Mouse (Mus musculus) liver, adult 2 months (tissue): ENCODE data around the gene Ciz1. TPM values are rescaled to one million over a fixed set of nuclear protein-coding genes. Genes with fewer than 3 reads are reported as not detected.
A peak's percentile ranks its signal among the peaks of the same experiment; 100 is the strongest.

Experiments
- DNase-seq: peaks from one replicate; pipeline ENCODE4 v3.0.0-alpha.2; 2011; ENCODE audit warnings: low read depth, low spot score; ENCODE audit errors: extremely low read depth
- H3K27ac ChIP-seq: fragments of 200-500 bp; replicated peaks from 2 replicates; pipeline ENCODE4 v1.5.1; 2012; ENCODE audit warnings: low read depth, mild to moderate bottlenecking, control low read depth, inconsistent platforms, low read length; ENCODE audit not compliant: insufficient read depth
- H3K27me3 ChIP-seq: fragments of 200-500 bp; 2 replicates; pipeline ENCODE4 v1.6.1; 2012; ENCODE audit warnings: mild to moderate bottlenecking, moderate library complexity, low read length, inconsistent platforms; ENCODE audit not compliant: control insufficient read depth, insufficient read depth
- H3K36me3 ChIP-seq: fragments of 200-500 bp; 2 replicates; pipeline ENCODE4 v1.6.1; 2012; ENCODE audit warnings: low read length, inconsistent platforms; ENCODE audit not compliant: control insufficient read depth, insufficient read depth
- H3K4me1 ChIP-seq: fragments of 200-500 bp; 2 replicates; pipeline ENCODE4 v1.6.1; 2011; ENCODE audit warnings: low read length; ENCODE audit not compliant: control insufficient read depth, insufficient read depth
- H3K4me3 ChIP-seq: fragments of 200-500 bp; 2 replicates; pipeline ENCODE4 v1.5.1; 2011; ENCODE audit warnings: low read depth, mild to moderate bottlenecking, control low read depth, low read length, moderate library complexity; ENCODE audit not compliant: insufficient read depth
- H3K79me2 ChIP-seq: fragments of 200-500 bp; 2 replicates; pipeline ENCODE4 v1.6.1; 2012; ENCODE audit warnings: inconsistent platforms, mild to moderate bottlenecking, low read length, moderate library complexity; ENCODE audit not compliant: control insufficient read depth, insufficient read depth
- H3K9ac ChIP-seq: fragments of 200-500 bp; 2 replicates; pipeline ENCODE4 v1.6.1; 2012; ENCODE audit warnings: low read depth, mild to moderate bottlenecking, control low read depth, inconsistent platforms, low read length
- CTCF ChIP-seq: fragments of 200-500 bp; IDR thresholded peaks from 2 replicates; pipeline ENCODE4 v1.5.1; 2011; ENCODE audit warnings: low read depth, low read length, control low read depth
- POLR2A ChIP-seq: fragments of 200-500 bp; IDR thresholded peaks from 2 replicates; pipeline ENCODE4 v1.6.1; 2011; ENCODE audit warnings: low read length, control low read depth; ENCODE audit not compliant: insufficient read depth; ENCODE audit errors: extremely low read depth
- WGBS: fragments of 180-500 bp; shearing (Covaris S2); methylation state at CpG from one replicate; pipeline ENCODE4 v1.1.7; 2018; 5-methylcytosine and 5-hydroxymethylcytosine counted together
- polyA plus RNA-seq: library from polyadenylated mRNA; depleted of rRNA; stranded (reverse); fragments of >200 nt; gene quantifications from 2 replicates; pipeline ENCODE4 v1.2.3, GENCODE M21; 2012
- total RNA-seq: library from RNA; depleted of rRNA; stranded (reverse); fragments of >200 nt; gene quantifications from 2 replicates; pipeline ENCODE4 v1.2.3, GENCODE M21; 2014

The Ciz1 gene
- total and polyA plus RNA-seq, 2 experiments: 9.5 to 71.7 TPM

DNA sequence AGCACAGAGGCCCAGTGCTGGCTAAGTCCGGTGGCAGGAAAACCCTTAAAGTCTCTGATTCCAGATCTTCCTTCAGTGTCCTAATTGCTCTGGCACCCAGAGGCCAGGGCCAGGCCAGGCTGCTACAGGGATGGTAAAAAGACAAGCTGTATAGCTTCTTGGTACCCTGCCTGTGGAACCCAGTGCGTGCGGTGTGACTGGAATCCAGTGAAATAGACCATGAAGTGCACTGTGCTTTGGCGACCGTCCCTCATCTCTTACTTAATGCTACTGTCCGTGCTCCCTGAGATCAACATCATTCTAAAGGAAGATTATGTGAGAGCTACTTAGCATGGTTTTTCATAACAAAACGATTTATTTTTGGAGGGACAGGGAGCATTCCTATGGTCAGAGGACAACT lies 59.3 kb downstream of the Ciz1 start:
- peaks cover 32% of the 10 kb centered on the region for H3K4me1 ChIP-seq
- no peaks in the 10 kb centered on the region for H3K79me2 ChIP-seq
- H3K27me3 ChIP-seq: no peaks in the 10 kb centered on the region
- H3K4me3 ChIP-seq: no peak overlapping the region
- H3K9ac ChIP-seq: no peak overlapping the region
- no peak for DNase-seq
- no peak overlapping the region for H3K27ac ChIP-seq
- WGBS: 77% methylated on average over 7 of the region's 7 CpGs
- peaks cover 16% of the 10 kb centered on the region for H3K36me3 ChIP-seq
- TF ChIP-seq CTCF: no peak
- TF ChIP-seq POLR2A: no peak

DNA sequence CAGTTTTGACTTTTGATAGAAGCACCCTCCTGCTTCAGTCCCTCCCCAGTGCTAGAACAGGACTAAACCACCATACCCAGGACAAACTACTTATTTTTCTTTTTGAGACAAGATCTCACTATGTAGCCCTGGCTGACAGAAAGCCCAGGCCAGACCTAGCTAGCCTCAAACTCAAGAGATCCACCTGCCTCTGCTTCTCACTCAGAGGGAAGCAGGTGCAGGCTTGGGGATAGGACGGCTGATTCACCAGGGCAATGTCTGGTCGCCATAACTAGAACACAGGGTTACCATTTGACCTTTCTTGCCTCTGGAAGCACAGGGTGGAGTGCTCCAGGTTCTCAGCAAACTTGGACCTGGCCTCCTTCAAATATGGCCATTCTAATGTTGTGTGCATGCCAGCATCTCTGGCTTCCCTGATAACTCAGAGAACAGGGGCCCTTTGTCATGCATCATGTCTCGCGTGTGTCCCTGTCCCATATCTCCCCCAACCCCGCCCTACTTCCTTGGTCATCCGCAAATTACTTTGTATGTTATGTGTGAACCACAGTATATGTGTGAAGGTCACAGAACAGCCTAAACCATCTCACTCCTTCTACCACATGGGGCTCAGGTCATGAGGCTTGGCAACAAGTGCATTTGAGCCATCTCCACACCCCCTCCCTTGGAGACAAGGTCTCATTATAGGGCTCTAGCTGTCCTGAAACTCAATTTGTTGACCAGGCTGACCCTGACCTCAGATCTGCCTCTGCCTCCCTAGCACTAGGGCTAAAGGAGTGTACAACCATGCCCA lies 60.8 kb downstream of the Ciz1 start:
- H3K27me3 ChIP-seq: no peaks in the 10 kb centered on the region
- peak; percentile 94 for DNase-seq
- no peaks in the 10 kb centered on the region for H3K79me2 ChIP-seq
- no peak overlapping the region for H3K9ac ChIP-seq
- peaks cover 31% of the 10 kb centered on the region for H3K4me1 ChIP-seq
- TF ChIP-seq POLR2A (no peak), CTCF (no peak)
- WGBS: 28% methylated on average over 6 of the region's 6 CpGs
- H3K27ac ChIP-seq: peak overlapping the region; percentile 50
- peaks cover 30% of the 10 kb centered on the region for H3K36me3 ChIP-seq
- no peak overlapping the region for H3K4me3 ChIP-seq

DNA sequence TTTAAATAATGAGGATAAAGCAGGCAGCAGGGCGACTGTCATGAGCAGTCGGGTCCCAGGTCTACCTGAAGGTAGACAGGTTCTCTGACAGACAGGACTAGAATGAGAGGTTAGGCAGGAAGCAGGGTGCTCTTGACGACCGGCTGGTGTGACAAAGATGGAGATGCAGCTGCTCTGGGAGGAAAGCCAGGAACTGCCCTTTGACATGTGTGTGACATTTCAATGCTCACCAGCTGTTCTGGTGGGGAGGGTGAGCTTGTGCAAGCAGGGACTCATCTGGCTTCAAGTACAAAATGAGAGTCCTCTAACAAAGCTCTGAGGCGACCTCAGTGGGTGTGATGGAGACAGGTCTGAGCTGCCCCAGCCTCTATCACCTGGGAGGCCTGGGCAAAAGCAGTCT lies 61.8 kb downstream of the Ciz1 start:
- H3K79me2 ChIP-seq: no peaks in the 10 kb centered on the region
- peak overlapping the region; percentile 59 for H3K27ac ChIP-seq
- no peak overlapping the region for H3K9ac ChIP-seq
- H3K27me3 ChIP-seq: no peaks in the 10 kb centered on the region
- DNase-seq: peak; percentile 87
- no peak for TF ChIP-seq CTCF
- TF ChIP-seq POLR2A: no peak
- 23% methylated on average over 5 of the region's 5 CpGs for WGBS
- H3K36me3 ChIP-seq: peaks cover 37% of the 10 kb centered on the region
- peaks cover 36% of the 10 kb centered on the region for H3K4me1 ChIP-seq
- H3K4me3 ChIP-seq: no peak overlapping the region

DNA sequence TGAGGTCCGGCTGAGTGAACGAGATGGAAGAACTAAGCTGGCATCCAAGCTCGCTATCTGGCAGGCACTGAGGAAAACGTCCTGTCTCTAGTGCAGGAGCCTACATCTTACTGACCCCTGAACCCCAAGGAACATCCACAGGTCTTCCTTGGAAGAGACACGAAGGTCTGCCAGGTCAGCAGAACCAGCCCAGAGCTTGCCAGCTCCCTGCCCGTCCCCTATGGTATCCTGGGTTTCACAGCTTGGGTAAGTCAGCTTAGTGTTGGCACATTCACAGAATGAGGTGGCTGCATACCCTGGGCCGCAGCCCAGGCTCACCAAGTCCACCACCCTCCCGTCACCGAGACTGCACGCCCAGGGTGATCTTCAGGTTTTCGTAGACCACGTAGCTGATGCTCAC lies 63.7 kb downstream of the Ciz1 start:
- TF ChIP-seq CTCF (no peak), POLR2A (no peak)
- no peak for DNase-seq
- no peak overlapping the region for H3K4me3 ChIP-seq
- H3K27me3 ChIP-seq: no peaks in the 10 kb centered on the region
- H3K36me3 ChIP-seq: peaks cover 48% of the 10 kb centered on the region
- no peaks in the 10 kb centered on the region for H3K79me2 ChIP-seq
- peak overlapping the region; percentile 86 for H3K27ac ChIP-seq
- H3K4me1 ChIP-seq: peaks cover 37% of the 10 kb centered on the region
- H3K9ac ChIP-seq: no peak overlapping the region; the same call in 1 of the 2 replicates
- WGBS: 65% methylated on average over 12 of the region's 12 CpGs

DNA sequence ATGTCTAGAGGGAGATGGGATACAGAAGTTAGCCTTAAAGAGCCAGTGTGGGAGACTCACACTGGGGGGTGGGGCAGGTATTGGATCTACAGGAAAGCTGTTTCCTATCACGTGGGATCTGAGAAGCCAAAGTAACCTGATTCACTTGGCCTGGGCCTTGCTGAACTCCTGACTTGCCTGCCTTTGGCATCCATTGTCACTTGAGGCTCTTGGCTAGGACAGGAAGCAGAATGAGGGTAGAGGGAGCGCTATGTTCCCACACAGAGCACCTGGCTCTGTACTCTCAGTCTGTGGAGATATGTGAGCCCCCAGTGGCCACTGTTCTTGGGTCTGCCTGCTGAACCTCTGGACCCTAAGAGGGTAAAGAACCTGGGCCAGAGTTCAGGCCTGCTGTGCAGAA lies 64.4 kb downstream of the Ciz1 start:
- Histone ChIP-seq H3K27me3 (no peaks in the 10 kb centered on the region), H3K79me2 (no peaks in the 10 kb centered on the region), H3K9ac (peak overlapping the region; percentile 15; the same call in 1 of the 2 replicates), H3K36me3 (peaks cover 56% of the 10 kb centered on the region), H3K27ac (peak overlapping the region; percentile 86), H3K4me3 (no peak overlapping the region), H3K4me1 (peaks cover 35% of the 10 kb centered on the region)
- no peak for TF ChIP-seq CTCF
- 26% methylated on average over 2 of the region's 2 CpGs for WGBS
- DNase-seq: peak; percentile 69

DNA sequence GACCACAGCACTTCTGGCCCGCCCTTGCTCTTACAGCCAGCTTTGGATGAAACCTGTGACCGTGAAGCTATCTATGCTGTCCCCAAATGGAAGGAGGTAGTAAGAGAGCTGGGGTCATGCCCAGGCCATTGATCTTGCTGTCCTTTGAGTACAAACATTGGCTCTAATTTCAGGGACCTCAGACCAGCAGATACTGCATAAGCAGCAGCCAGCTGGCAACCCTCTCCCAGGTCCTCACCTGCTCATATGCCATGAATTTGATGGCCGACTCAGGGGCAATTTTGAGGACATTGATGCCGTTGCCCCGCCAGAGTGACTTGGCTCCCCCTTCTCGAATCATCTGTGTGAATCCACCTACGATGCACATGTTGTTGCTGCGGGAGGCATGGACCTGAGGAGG lies 65.4 kb downstream of the Ciz1 start:
- Histone ChIP-seq H3K36me3 (peaks cover 57% of the 10 kb centered on the region), H3K27me3 (no peaks in the 10 kb centered on the region), H3K79me2 (no peaks in the 10 kb centered on the region), H3K4me3 (no peak overlapping the region), H3K9ac (peak overlapping the region; percentile 46), H3K27ac (peak overlapping the region; percentile 86), H3K4me1 (peaks cover 35% of the 10 kb centered on the region)
- TF ChIP-seq CTCF: no peak
- TF ChIP-seq POLR2A: no peak
- peak; percentile 95 for DNase-seq
- WGBS: 32% methylated on average over 8 of the region's 8 CpGs
